Mouse (Mus musculus) embryonic fibroblast, embryonic 13.5 days (primary cell): Measurements from ENCODE around the gene Gm340.

ENCODE experiments used
- CTCF ChIP-seq: IDR thresholded peaks from 2 replicates; pipeline ENCODE4 v1.5.1; 2011; ENCODE audit warnings: mild to moderate bottlenecking, control low read depth, low read length, moderate library complexity, borderline replicate concordance; ENCODE audit not compliant: insufficient read depth
- POLR2A ChIP-seq: IDR thresholded peaks from 2 replicates; pipeline ENCODE4 v1.6.1; 2011; ENCODE audit warnings: low read depth, mild to moderate bottlenecking, control low read depth, low read length, moderate library complexity

- TF ChIP-seq POLR2A (no peak), CTCF (no peak)
Measured at GRCm38 (mm10) chr19:41611683-41612082, 29.5 kb downstream of the Gm340 start.
